ENCODE assay signal across 11 mouse cellular contexts in the genomic region with DNA sequence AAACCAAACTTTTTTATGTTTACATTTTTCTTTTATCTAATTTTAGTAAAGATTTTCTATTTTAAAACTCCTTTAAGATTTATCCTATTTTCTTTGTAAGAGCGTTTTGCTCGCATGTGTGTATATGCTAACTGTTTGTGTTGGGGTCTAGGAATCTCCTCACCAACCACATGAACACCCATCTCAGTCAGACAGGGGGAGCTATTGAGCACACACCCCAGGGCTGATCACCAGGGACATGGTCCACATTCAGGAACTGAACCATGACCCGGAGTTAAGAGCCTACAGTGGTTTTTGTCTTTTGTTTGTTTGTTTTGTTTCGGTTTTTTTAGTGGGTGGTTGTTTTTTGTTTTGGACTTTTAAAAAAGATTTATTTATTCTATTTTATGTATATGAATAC. TPM values are rescaled to one million over a fixed set of nuclear protein-coding genes. Genes with fewer than 3 reads are reported as not detected.
DNase-seq lines count a peak whose midpoint lies in the region; ATAC-seq and TF ChIP-seq lines count a peak whose summit lies in the region.
"Had no signal": no experiment of that assay in that cellular context is flagged by ENCODE, and none has a peak within 500 bp of the region (broad histone marks: within the 10 kb centered on the region; RNA-seq: fewer than 3 reads in every experiment).

No protein-coding gene starts in this region.

- no peak overlapping the region for H3K27ac ChIP-seq in heart, adult 2 months
- no peak overlapping the region for H3K27ac ChIP-seq in midbrain, embryonic 11.5 days (ENCODE audit: low read depth, low read length)
- no peak overlapping the region for H3K27ac ChIP-seq in midbrain, embryonic 10.5 days (replicated peaks)
- H3K27ac ChIP-seq in bone marrow macrophage, adult 2 months (ENCODE audit: insufficient read depth, low read depth, low read length) = no peak overlapping the region
- no peak overlapping the region for H3K27ac ChIP-seq in forebrain, embryonic 12.5 days
- H3K27ac ChIP-seq: hindbrain, embryonic 13.5 days had no signal

- no peaks in the 10 kb centered on the region for H3K9me3 ChIP-seq in midbrain, embryonic 11.5 days (ENCODE audit: control insufficient read depth, low read length)
- no peaks in the 10 kb centered on the region for H3K9me3 ChIP-seq in midbrain, embryonic 10.5 days (replicated peaks)
- no peaks in the 10 kb centered on the region for H3K9me3 ChIP-seq in forebrain, embryonic 12.5 days
- H3K9me3 ChIP-seq: hindbrain, embryonic 13.5 days had no signal

- 81% methylated on average over 4 of the region's 4 CpGs for WGBS in heart, adult 2 months
- WGBS in midbrain, embryonic 11.5 days = 89% methylated on average over 4 of the region's 4 CpGs
- WGBS in midbrain, embryonic 10.5 days = 86% methylated on average over 4 of the region's 4 CpGs
- 85% methylated on average over 4 of the region's 4 CpGs for WGBS in forebrain, embryonic 12.5 days

- no peaks in the 10 kb centered on the region for H3K36me3 ChIP-seq in heart, adult 2 months (ENCODE audit: control insufficient read depth, insufficient read depth, low read length)
- no peaks in the 10 kb centered on the region for H3K36me3 ChIP-seq in midbrain, embryonic 11.5 days (ENCODE audit: control insufficient read depth, insufficient read depth, low read length)
- no peaks in the 10 kb centered on the region for H3K36me3 ChIP-seq in midbrain, embryonic 10.5 days
- no peaks in the 10 kb centered on the region for H3K36me3 ChIP-seq in forebrain, embryonic 12.5 days (replicated peaks)
- H3K36me3 ChIP-seq: hindbrain, embryonic 13.5 days had no signal

- peaks cover 7% of the 10 kb centered on the region for H3K4me1 ChIP-seq in heart, adult 2 months (ENCODE audit: control insufficient read depth, insufficient read depth, low read length)
- H3K4me1 ChIP-seq in midbrain, embryonic 11.5 days (ENCODE audit: control insufficient read depth, insufficient read depth, low read length) = peaks cover 5% of the 10 kb centered on the region; the same call in 1 of the 2 replicates
- H3K4me1 ChIP-seq in midbrain, embryonic 10.5 days = peaks cover 7% of the 10 kb centered on the region
- H3K4me1 ChIP-seq in bone marrow macrophage, adult 2 months (ENCODE audit: control insufficient read depth, insufficient read depth, low read length) = peaks cover 35% of the 10 kb centered on the region
- H3K4me1 ChIP-seq in forebrain, embryonic 12.5 days = no peaks in the 10 kb centered on the region; the same call in 1 of the 2 replicates
- H3K4me1 ChIP-seq: hindbrain, embryonic 13.5 days had no signal

- H3K27me3 ChIP-seq in heart, adult 2 months (ENCODE audit: control insufficient read depth, insufficient read depth, low read length) = no peaks in the 10 kb centered on the region
- no peaks in the 10 kb centered on the region for H3K27me3 ChIP-seq in midbrain, embryonic 11.5 days (ENCODE audit: control insufficient read depth, insufficient read depth, low read length)
- H3K27me3 ChIP-seq in midbrain, embryonic 10.5 days (ENCODE audit: low read depth, poor library complexity, severe bottlenecking) = no peaks in the 10 kb centered on the region
- no peaks in the 10 kb centered on the region for H3K27me3 ChIP-seq in forebrain, embryonic 12.5 days
- H3K27me3 ChIP-seq: hindbrain, embryonic 13.5 days had no signal

- intact Hi-C loops in heart, adult 2 months (cut with DNase I) = loop anchor here (2.0 to 5.0 kb wide), 2 partner anchors 18 to 74 kb away; partner anchors contain the start of gene Cand2
- intact Hi-C loops in heart, postnatal 10 days (cut with DNase I) = no loop called here

- ATAC-seq in midbrain, embryonic 11.5 days (ENCODE audit: low FRiP score) = no peak
- no peak for ATAC-seq in forebrain, embryonic 12.5 days (ENCODE audit: low FRiP score)

- TF ChIP-seq POLR2A in heart, adult 2 months (IDR thresholded peaks at IDR 0.05; ENCODE audit: insufficient read depth, low read depth, low read length) = no peak
- no peak for TF ChIP-seq POLR2A in bone marrow macrophage, adult 2 months (IDR thresholded peaks at IDR 0.05; ENCODE audit: borderline replicate concordance, low read depth, low read length)

- no peak for DNase-seq in heart, adult 2 months
- no peak for DNase-seq in heart, postnatal 10 days
- DNase-seq in midbrain, embryonic 11.5 days (ENCODE audit: low spot score, missing footprints) = peak; percentile 82
- DNase-seq in midbrain, embryonic 10.5 days (ENCODE audit: low spot score) = no peak
- DNase-seq in thymus, postnatal 14 days = peak; percentile 46
- DNase-seq in left cerebral cortex, adult 8-10 months (ENCODE audit: low spot score in 2 of 2) = no peak
- DNase-seq: gastrocnemius, postnatal 14 days; lung, postnatal 14 days had no signal

- no peak overlapping the region for H3K4me2 ChIP-seq in midbrain, embryonic 11.5 days
- H3K4me2 ChIP-seq in forebrain, embryonic 12.5 days = no peak overlapping the region
- H3K4me2 ChIP-seq: hindbrain, embryonic 13.5 days had no signal

- TF ChIP-seq CTCF in heart, adult 2 months (IDR thresholded peaks at IDR 0.05) = peak; percentile 64
- TF ChIP-seq CTCF in bone marrow macrophage, adult 2 months (IDR thresholded peaks at IDR 0.05; ENCODE audit: low read depth, low read length) = peak; percentile 52

- no peaks in the 10 kb centered on the region for H3K79me2 ChIP-seq in heart, adult 2 months (replicated peaks; ENCODE audit: control insufficient read depth, insufficient read depth, low read length)

- no peak for TF ChIP-seq EP300 in heart, adult 2 months (IDR thresholded peaks at IDR 0.05; ENCODE audit: insufficient read depth, low read depth, low read length)

- H3K4me3 ChIP-seq in heart, adult 2 months = no peak overlapping the region
- no peak overlapping the region for H3K4me3 ChIP-seq in midbrain, embryonic 11.5 days (ENCODE audit: low read depth, low read length)
- no peak overlapping the region for H3K4me3 ChIP-seq in midbrain, embryonic 10.5 days
- no peak overlapping the region for H3K4me3 ChIP-seq in bone marrow macrophage, adult 2 months (ENCODE audit: insufficient read depth, low read length)
- no peak overlapping the region for H3K4me3 ChIP-seq in forebrain, embryonic 12.5 days (replicated peaks)
- H3K4me3 ChIP-seq: hindbrain, embryonic 13.5 days had no signal

- no peak overlapping the region for H3K9ac ChIP-seq in heart, adult 2 months (ENCODE audit: low read depth, low read length)
- no peak overlapping the region for H3K9ac ChIP-seq in midbrain, embryonic 11.5 days (ENCODE audit: low read length)
- no peak overlapping the region for H3K9ac ChIP-seq in forebrain, embryonic 12.5 days
- H3K9ac ChIP-seq: hindbrain, embryonic 13.5 days had no signal

RNA-seq across cellular contexts. Expression of gene Raf1, which starts 22.3 kb away (rescaled TPM):
- 100 to 1,000 TPM; 103 to 109 TPM for total RNA-seq in heart, adult 2 months (2021)
- polyA plus RNA-seq in heart, adult 2 months (2012; rRNA removed) = 145 and 186 TPM in 2 replicates
- total RNA-seq in heart, postnatal 10 days (2021) = 100 to 1,000 TPM; 111 to 119 TPM
- 141 and 146 TPM in 2 replicates for polyA plus RNA-seq in midbrain, embryonic 11.5 days (2014; fragmentation: Nextera tagmentation; extraction: Ambion mirVana)
- polyA plus RNA-seq in midbrain, embryonic 10.5 days (2016; fragmentation: Nextera tagmentation; extraction: Ambion mirVana) = 114 and 123 TPM in 2 replicates
- 89.1 and 89.4 TPM in 2 replicates for polyA plus RNA-seq in bone marrow macrophage, adult 2 months (2012; ENCODE audit: insufficient read depth, insufficient read length, missing spikeins)
- polyA plus RNA-seq in forebrain, embryonic 12.5 days (2016; fragmentation: Nextera tagmentation; extraction: Ambion mirVana) = 155 and 156 TPM in 2 replicates
- total RNA-seq in left cerebral cortex, adult 8-10 months (2022) = 10 to 100 TPM; 73.9 to 78.0 (median 76.5) TPM

Comparison
In these comparisons a context has a peak if more than half of its experiments do, and no peak if none do; other contexts are left out.
1. DNase-seq: peak in midbrain, embryonic 11.5 days (single experiment) and thymus, postnatal 14 days (single experiment); none in heart, adult 2 months (0 of 2), heart, postnatal 10 days (0 of 2), midbrain, embryonic 10.5 days (single experiment) and left cerebral cortex, adult 8-10 months (0 of 2).